Mouse (Mus musculus) heart, postnatal 0 days (tissue): ENCODE measurements around the gene Synrg. TPM values are rescaled to one million over a fixed set of nuclear protein-coding genes. Genes with fewer than 3 reads are reported as not detected.

ENCODE experiments used
- ATAC-seq: fragments of 200-750 bp; cut with Nextera tagmentation; 2 replicates; pipeline ENCODE4 v1.8.0; 2017; ENCODE audit warnings: low read depth, moderate number of reproducible peaks, moderate library complexity; ENCODE audit not compliant: insufficient read depth
- DNase-seq: peaks from one replicate; pipeline ENCODE4 v3.0.0-alpha.2; 2016; ENCODE audit warnings: low spot score
- H3K27ac ChIP-seq: fragments of 300-500 bp; sonication (generic); 2 replicates; pipeline ENCODE4 v1.5.1; 2014; ENCODE audit warnings: low read depth, mild to moderate bottlenecking
- H3K27me3 ChIP-seq: fragments of 300-500 bp; sonication (generic); 2 replicates; pipeline ENCODE4 v1.6.1; 2014; ENCODE audit warnings: low read length, mixed read lengths; ENCODE audit not compliant: control insufficient read depth, insufficient read depth
- H3K36me3 ChIP-seq: fragments of 300-500 bp; sonication (generic); replicated peaks from 2 replicates; pipeline ENCODE4 v1.6.1; 2014; ENCODE audit warnings: low read length, mixed read lengths; ENCODE audit not compliant: control insufficient read depth, insufficient read depth
- H3K4me1 ChIP-seq: fragments of 300-500 bp; sonication (generic); 2 replicates; pipeline ENCODE4 v1.6.1; 2014; ENCODE audit warnings: antibody characterized with exemption; ENCODE audit not compliant: control insufficient read depth, insufficient read depth
- H3K4me2 ChIP-seq: fragments of 300-500 bp; sonication (generic); 2 replicates; pipeline ENCODE4 v1.6.1; 2014; ENCODE audit warnings: low read depth, mild to moderate bottlenecking, low read length, moderate library complexity
- H3K4me3 ChIP-seq: fragments of 300-500 bp; sonication (generic); 2 replicates; pipeline ENCODE4 v1.5.1; 2014; ENCODE audit warnings: low read depth, low read length
- H3K9ac ChIP-seq: fragments of 300-500 bp; sonication (generic); replicated peaks from 2 replicates; pipeline ENCODE4 v1.6.1; 2014; ENCODE audit warnings: low read depth, low read length, mixed read lengths
- H3K9me3 ChIP-seq: fragments of 300-500 bp; sonication (generic); replicated peaks from 2 replicates; pipeline ENCODE4 v1.6.1; 2016; ENCODE audit warnings: low read length; ENCODE audit not compliant: control insufficient read depth
- CTCF ChIP-seq: IDR thresholded peaks from 2 replicates; pipeline ENCODE4 v1.5.1; 2016; ENCODE audit warnings: antibody characterized with exemption, control low read depth, low read depth
- EP300 ChIP-seq: IDR thresholded peaks from 2 replicates; pipeline ENCODE4 v1.6.1; 2016; ENCODE audit warnings: antibody characterized with exemption, low read depth
- whole genome bisulfite sequencing: fragments of 180-500 bp; shearing (Covaris S2); extraction: QIAGEN DNeasy Blood & Tissue Kit; methylation state at CpG from one replicate; pipeline ENCODE4 v1.1.7; 2014; 5-methylcytosine and 5-hydroxymethylcytosine counted together
- polyA plus RNA-seq: library from polyadenylated mRNA; unstranded; fragments of >200 nt; fragmentation: Nextera tagmentation; extraction: Ambion mirVana; gene quantifications from 2 replicates; pipeline ENCODE4 v1.2.1, GENCODE M21; 2015
- total RNA-seq: library from RNA; depleted of rRNA; stranded (reverse); fragments of >200 nt; gene quantifications from 2 replicates; pipeline ENCODE4 v1.2.3, GENCODE M21; 2014; ENCODE audit warnings: low replicate concordance

Gene Synrg
- total and polyA plus RNA-seq, 2 experiments from 2014 or later: 5.0 to 8.9 TPM

- TF ChIP-seq EP300 (no peak), CTCF (no peak)
- H3K27me3 ChIP-seq: peaks cover 50% of the 10 kb centered on the region
- ATAC-seq (no peak), DNase-seq (no peak)
- no peak overlapping the region for H3K4me2 ChIP-seq
- peaks cover 15% of the 10 kb centered on the region for H3K4me1 ChIP-seq
- peaks cover 5% of the 10 kb centered on the region; the same call in 1 of the 2 replicates for H3K36me3 ChIP-seq
- no peak overlapping the region for H3K9ac ChIP-seq
- H3K9me3 ChIP-seq: no peaks in the 10 kb centered on the region
- 85% methylated on average over 5 of the region's 5 CpGs for WGBS
- no peak overlapping the region for H3K27ac ChIP-seq
- no peak overlapping the region for H3K4me3 ChIP-seq
These were observed 68.3 kb downstream of the Synrg start for GRCm38 (mm10) chr11:84032559-84032958.

GRCm38 (mm10) chr11:84033671-84034070 lies 69.4 kb downstream of the Synrg start:
- ATAC-seq (no peak), DNase-seq (no peak)

GRCm38 (mm10) chr11:84040621-84041020 lies 76.4 kb downstream of the Synrg start:
- WGBS: 70% methylated on average over 6 of the region's 6 CpGs
- no peak for ATAC-seq

More at GRCm38 (mm10) chr11:84033671-84034070, 69.4 kb downstream of the Synrg start:
- no peak overlapping the region for H3K4me2 ChIP-seq
- peaks cover 8% of the 10 kb centered on the region; the same call in 1 of the 2 replicates for H3K4me1 ChIP-seq
- H3K9me3 ChIP-seq: no peaks in the 10 kb centered on the region
- H3K9ac ChIP-seq: no peak overlapping the region
- no peak overlapping the region for H3K27ac ChIP-seq
- TF ChIP-seq EP300 (no peak), CTCF (no peak)
- no peak overlapping the region for H3K4me3 ChIP-seq
- peaks cover 5% of the 10 kb centered on the region; the same call in 1 of the 2 replicates for H3K36me3 ChIP-seq
- peaks cover 55% of the 10 kb centered on the region for H3K27me3 ChIP-seq
- 70% methylated on average over 5 of the region's 5 CpGs for WGBS

GRCm38 (mm10) chr11:84042808-84043762 lies 78.9 kb downstream of the Synrg start:
- no peaks in the 10 kb centered on the region for H3K4me1 ChIP-seq
- no peak overlapping the region for H3K4me2 ChIP-seq
- WGBS: 86% methylated on average over 14 of the region's 14 CpGs
- DNase-seq (no peak), ATAC-seq (no peak)
- peaks cover 26% of the 10 kb centered on the region for H3K36me3 ChIP-seq
- peaks cover 16% of the 10 kb centered on the region; the same call in 1 of the 2 replicates for H3K27me3 ChIP-seq
- H3K9ac ChIP-seq: no peak overlapping the region
- no peaks in the 10 kb centered on the region for H3K9me3 ChIP-seq
- H3K4me3 ChIP-seq: no peak overlapping the region
- TF ChIP-seq CTCF (no peak), EP300 (no peak)
- H3K27ac ChIP-seq: no peak overlapping the region

More at GRCm38 (mm10) chr11:84040621-84041020, 76.4 kb downstream of the Synrg start:
- Histone ChIP-seq H3K4me2 (no peak overlapping the region), H3K27ac (no peak overlapping the region), H3K4me1 (no peaks in the 10 kb centered on the region), H3K4me3 (no peak overlapping the region), H3K36me3 (peaks cover 26% of the 10 kb centered on the region), H3K27me3 (0 out of 2 replicates have a peak, but pooled peaks cover 10% of the 10 kb centered on the region), H3K9me3 (no peaks in the 10 kb centered on the region), H3K9ac (no peak overlapping the region)
- TF ChIP-seq CTCF (no peak), EP300 (no peak)
- DNase-seq: no peak

GRCm38 (mm10) chr11:84044988-84045387 lies 80.8 kb downstream of the Synrg start:
- H3K27ac ChIP-seq: no peak overlapping the region
- DNase-seq: no peak
- no peaks in the 10 kb centered on the region for H3K9me3 ChIP-seq
- H3K36me3 ChIP-seq: peaks cover 18% of the 10 kb centered on the region
- peaks cover 17% of the 10 kb centered on the region; the same call in 1 of the 2 replicates for H3K27me3 ChIP-seq
- no peak overlapping the region for H3K9ac ChIP-seq
- no peak overlapping the region for H3K4me2 ChIP-seq
- H3K4me1 ChIP-seq: no peaks in the 10 kb centered on the region
- no peak overlapping the region for H3K4me3 ChIP-seq
- TF ChIP-seq CTCF (no peak), EP300 (no peak)
- no peak for ATAC-seq
- 8% methylated on average over 1 of the region's 1 CpGs for WGBS
